Mouse (Mus musculus) erythroblast, embryonic 14.5 days (primary cell): ENCODE results near the gene Chst13.
A peak's percentile ranks its signal among the peaks of the same experiment; 100 is the strongest.

Source experiments
- GATA1 ChIP-seq: IDR thresholded peaks from 2 replicates; pipeline ENCODE4 v1.6.1; 2012; ENCODE audit warnings: low read length, inconsistent platforms, mixed read lengths
- TAL1 ChIP-seq: IDR thresholded peaks from 3 replicates; pipeline ENCODE4 v1.6.1; 2012; ENCODE audit warnings: low read length, inconsistent platforms, mixed read lengths

GRCm38 (mm10) chr6:90374647-90375046, 49.7 kb upstream of the Chst13 start:
- TF ChIP-seq TAL1 = peak; percentile 76
- peak; percentile 61 for TF ChIP-seq GATA1
